Mouse (Mus musculus): ENCODE data around the gene Ssx2ip. TPM values are rescaled to one million over a fixed set of nuclear protein-coding genes. Genes with fewer than 3 reads are reported as not detected.

Ssx2ip gene
- total RNA-seq, 2 experiments from 2014 or later: 13.0 to 15.1 TPM

DNA sequence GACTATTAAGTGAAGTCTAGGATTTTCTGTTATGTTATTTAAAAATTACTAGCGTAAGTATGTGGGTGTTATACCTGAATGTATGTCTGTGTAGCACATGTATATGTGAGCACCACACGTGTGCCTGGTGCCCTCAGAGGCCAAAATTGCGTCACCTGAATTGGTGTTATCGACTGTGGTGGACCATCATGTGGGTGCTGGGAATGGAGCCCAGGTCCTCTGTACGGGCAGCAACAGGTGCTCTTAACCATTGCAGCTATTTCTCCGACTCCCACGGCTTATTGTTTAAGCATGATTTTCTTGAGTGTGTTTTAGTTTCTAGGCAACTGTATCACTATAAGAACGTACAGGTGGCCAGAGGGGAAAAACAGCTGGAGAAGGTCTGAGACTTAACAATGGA is 31.7 kb downstream of the Ssx2ip start:
- DNase-seq: no peak

DNA sequence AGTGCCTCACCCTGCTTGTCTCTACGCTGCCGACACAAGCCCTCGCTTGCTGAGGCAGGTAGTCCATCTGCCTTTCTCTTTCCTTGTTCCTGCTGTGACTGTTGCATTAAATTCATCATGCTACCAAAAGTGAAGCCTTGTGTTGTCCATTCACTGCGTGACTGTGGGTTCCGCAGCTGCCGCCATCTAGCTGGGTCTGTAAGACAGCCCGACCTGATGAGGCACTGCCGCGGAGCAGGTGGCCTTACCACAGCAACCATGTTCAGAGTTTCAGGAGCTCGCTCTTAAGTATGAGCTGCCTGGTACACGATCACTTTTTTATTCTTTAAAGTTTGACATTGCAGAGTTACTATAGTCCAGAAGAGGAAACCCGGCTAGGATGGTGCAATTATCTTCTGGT is 35.6 kb downstream of the Ssx2ip start:
- no peak for DNase-seq

DNA sequence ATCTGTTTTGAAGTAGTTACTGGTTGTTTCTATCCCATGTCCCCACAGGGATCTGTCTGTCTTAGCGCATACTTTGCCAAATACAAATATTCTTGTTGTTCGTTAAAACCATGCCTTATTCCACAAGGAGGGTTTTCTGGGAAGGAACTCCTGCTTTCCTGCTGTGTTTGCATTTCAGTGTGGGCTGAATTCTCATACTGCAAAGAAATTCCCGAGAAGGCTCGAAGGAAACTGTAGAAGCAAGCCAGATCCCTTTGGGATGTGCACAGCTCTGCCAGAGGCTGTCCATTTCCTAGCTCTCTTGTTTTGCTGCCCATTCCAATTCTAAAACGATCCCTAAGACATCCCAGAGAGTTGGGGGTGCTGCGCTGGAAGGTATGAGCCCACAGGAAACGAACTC is 36.0 kb downstream of the Ssx2ip start:
- no peak for DNase-seq

- no peak for DNase-seq
These were observed 38.0 kb downstream of the Ssx2ip start for GRCm38 (mm10) chr3:146442484-146442883.

GRCm38 (mm10) chr3:146442936-146443335 is 38.5 kb downstream of the Ssx2ip start:
- no peak for DNase-seq

- DNase-seq: no peak
These were observed 38.9 kb downstream of the Ssx2ip start for GRCm38 (mm10) chr3:146443380-146443779.

- DNase-seq: peak in 1 of 2 experiments; percentile 49
These were observed 40.4 kb downstream of the Ssx2ip start for GRCm38 (mm10) chr3:146444880-146445279.

DNA sequence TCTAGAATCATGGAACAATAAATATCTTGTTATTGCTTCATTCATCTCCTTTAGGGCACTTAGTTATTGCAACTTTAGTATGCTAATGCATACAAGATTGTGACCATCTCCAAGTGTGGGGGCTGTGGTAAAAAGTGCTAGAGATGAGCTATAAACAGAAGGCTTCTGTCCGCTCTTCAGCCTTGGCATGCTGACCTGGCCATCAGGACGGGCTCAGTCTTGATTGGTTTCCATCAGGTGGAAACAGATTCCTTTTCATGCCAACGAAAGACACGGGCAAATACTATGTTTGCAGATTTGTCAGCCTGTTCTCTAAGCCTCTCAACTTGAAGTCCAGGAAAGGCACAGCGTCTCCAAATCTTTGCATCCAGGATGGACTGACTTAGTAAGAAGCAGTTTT is 42.7 kb downstream of the Ssx2ip start:
- no peak for DNase-seq

- no peak for DNase-seq
These were observed 43.2 kb downstream of the Ssx2ip start for GRCm38 (mm10) chr3:146447598-146447997.

GRCm38 (mm10) chr3:146448372-146448771 is 43.9 kb downstream of the Ssx2ip start:
- no peak for DNase-seq

- no peak for DNase-seq
These were observed 44.5 kb downstream of the Ssx2ip start for GRCm38 (mm10) chr3:146448969-146449368.

DNA sequence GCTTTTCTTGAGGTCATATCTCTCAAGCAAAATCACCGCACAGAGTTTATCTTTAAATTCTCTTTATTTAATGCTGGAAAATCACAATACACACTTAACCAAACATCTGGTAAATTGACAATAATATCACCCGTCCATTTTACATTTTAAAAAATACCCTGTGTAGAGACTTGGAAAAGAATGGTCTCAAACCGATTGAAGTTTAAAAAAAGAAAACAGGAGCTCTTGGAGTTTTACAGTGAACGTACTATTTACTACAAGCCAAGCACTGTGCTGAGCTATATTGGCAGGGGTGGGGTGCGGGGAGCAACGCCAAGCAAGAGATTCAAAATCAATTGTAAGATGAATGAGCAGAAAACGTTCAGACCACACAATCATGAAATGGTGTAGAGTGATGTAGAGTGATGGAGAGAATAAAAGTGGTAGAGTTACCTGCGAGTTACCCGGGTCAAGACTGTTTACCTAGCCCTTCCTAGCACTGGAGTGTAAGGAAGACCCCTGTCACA is 45.4 kb downstream of the Ssx2ip start, which contains the start of gene Ctbs:
Gene Ctbs (plus strand): TSS at position 51 of the 506 bp plus-strand sequence.
- DNase-seq: no peak

- DNase-seq: peak; percentile 93 to 95
These were observed 46.0 kb downstream of the Ssx2ip start for GRCm38 (mm10) chr3:146450371-146450841.

DNA sequence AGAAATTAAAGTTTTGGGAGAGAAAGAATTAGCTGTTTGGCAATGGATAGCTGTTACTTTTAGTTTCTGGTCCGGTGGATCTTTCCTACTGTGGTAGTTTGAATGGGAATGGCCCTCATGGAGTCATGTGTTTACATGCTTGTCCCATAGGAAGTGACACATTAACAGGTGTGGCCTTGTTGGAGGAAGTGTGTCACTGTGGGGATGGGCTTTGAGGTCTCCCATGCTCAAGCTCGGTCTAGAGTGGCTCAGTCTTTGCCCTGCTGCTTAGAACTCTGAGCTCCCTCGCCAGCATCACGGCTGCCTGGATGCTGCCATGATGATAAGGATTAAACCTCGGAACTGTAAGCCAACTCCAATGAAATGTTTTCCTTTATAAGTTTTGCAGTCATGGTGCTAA is 46.9 kb downstream of the Ssx2ip start:
- DNase-seq: no peak

DNA sequence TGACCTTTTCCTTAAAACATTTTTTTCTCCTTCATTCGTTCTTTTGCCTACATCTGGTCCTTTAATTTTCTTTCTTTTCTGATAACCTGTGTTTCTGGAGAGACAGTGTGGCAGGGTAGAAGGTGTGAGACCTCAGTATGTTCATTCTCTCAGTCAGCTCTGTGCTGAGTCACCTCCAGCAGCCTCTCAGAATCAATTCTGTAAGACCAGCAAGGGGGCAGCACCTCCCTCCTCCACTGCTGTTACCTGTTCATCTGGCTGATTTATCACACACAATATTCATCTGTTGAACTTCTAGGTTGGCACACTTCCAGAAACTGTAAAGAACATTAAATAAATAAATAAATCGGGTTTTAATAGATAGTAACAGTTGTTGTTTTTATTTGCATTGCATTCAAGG is 58.5 kb downstream of the Ssx2ip start:
- DNase-seq: no peak

GRCm38 (mm10) chr3:146469226-146469625 is 64.8 kb downstream of the Ssx2ip start:
- DNase-seq: no peak

DNA sequence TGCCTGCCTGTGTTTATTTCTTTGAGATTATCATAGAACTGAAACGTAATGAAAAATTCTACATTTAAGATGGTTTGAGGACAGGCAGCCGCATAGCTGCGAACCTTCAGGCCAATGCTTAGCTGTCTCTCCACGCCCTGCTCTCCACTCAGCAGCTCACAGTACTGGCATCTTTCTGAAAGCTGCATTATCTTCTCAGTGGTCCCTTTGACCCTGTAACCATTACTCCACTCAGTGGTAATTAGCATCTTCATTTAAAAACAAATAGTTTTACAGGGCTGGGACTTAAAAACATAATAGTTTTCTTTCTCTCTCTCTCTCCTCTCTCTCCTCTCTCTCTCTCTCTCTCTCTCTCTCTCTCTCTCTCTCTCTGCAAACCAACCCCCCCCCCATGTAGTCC is 68.2 kb downstream of the Ssx2ip start:
- DNase-seq: no peak

GRCm38 (mm10) chr3:146473741-146474140 is 69.3 kb downstream of the Ssx2ip start:
- no peak for DNase-seq

DNA sequence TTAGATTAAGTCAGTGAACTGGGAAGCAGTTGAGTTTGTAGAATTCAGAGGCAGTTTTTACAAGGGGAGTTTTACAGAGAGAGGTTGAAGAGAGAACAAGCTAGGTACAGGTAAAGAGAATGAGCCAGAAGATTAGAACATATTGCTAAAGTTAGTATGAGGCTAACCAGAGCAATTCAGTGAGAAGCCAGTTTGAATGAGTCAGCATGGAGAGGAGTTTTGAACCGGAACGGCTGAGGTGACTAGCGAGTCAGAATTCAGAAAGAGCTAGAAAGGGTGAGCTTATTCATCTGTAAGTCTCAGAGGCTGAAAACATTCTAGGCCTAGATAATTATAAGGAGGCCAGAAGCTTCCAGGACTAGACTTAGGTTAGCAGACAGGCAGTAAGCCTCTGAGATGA is 70.0 kb downstream of the Ssx2ip start:
- no peak for DNase-seq

GRCm38 (mm10) chr3:146482044-146482443 is 77.6 kb downstream of the Ssx2ip start:
- no peak for DNase-seq

GRCm38 (mm10) chr3:146486464-146486863 is 82.0 kb downstream of the Ssx2ip start:
- no peak for DNase-seq
